Mouse (Mus musculus): ENCODE data around the gene Tmtc1.

DNA sequence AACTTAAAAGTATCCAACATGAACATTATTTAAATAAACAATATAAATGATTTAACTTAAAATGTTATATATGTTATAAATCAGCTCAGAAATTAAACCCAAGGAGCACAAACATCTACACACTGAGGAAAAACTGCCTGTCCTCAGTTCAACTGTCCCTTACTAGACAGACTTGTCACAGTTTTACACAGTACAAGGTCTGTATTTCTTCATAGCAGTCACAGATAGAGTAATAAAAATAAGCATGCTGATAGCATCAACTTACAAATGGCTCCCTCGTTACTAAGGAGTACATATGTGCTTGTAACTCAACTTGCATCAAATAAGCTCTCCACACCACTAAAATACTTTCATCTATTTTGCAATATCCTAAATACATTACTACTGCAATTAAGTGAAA, 239.1 kb downstream of the Tmtc1 start:
- TF ChIP-seq CTCF (IDR thresholded peaks at IDR 0.05; ENCODE audit: low read depth, low read length), result no peak
- TF ChIP-seq POLR2A (IDR thresholded peaks at IDR 0.05; ENCODE audit: extremely low read depth, insufficient read depth, low read length), result no peak

Data from liver, adult 2 months (tissue).